Mouse (Mus musculus) lung, adult 2 months (tissue): Measurements from ENCODE around the gene Kpna6. TPM values are rescaled to one million over a fixed set of nuclear protein-coding genes. Genes with fewer than 3 reads are reported as not detected.
A peak's percentile ranks its signal among the peaks of the same experiment; 100 is the strongest.
"Not testable (repeated sequence)": the region's sequence is repeated elsewhere in the genome, so short reads cannot be mapped to it uniquely, and the experiment has no call there.

ENCODE experiments used
- DNase-seq: peaks from one replicate; pipeline ENCODE4 v3.0.0; 2022
- H3K4me1 ChIP-seq: fragments of 200-500 bp; 2 replicates; pipeline ENCODE4 v1.6.1; 2011; ENCODE audit warnings: low read length; ENCODE audit not compliant: control insufficient read depth, insufficient read depth
- H3K4me3 ChIP-seq: fragments of 200-500 bp; replicated peaks from 2 replicates; pipeline ENCODE3; 2011; ENCODE audit warnings: low read depth, mild to moderate bottlenecking, control low read depth, low read length; ENCODE audit errors: extremely low read depth
- CTCF ChIP-seq: fragments of 200-500 bp; IDR thresholded peaks from 2 replicates; pipeline ENCODE4 v1.5.1; 2011; ENCODE audit warnings: mild to moderate bottlenecking, low read length, control low read depth; ENCODE audit not compliant: insufficient read depth
- POLR2A ChIP-seq: fragments of 200-500 bp; IDR thresholded peaks from 2 replicates; pipeline ENCODE4 v1.6.1; 2011; ENCODE audit warnings: low read depth, mild to moderate bottlenecking, control low read depth, low read length, borderline replicate concordance; ENCODE audit errors: extremely low read depth
- WGBS: fragments of 180-500 bp; shearing (Covaris S2); methylation state at CpG from one replicate; pipeline ENCODE4 v1.1.7; 2018; 5-methylcytosine and 5-hydroxymethylcytosine counted together
- polyA plus RNA-seq: library from polyadenylated mRNA; depleted of rRNA; stranded (reverse); fragments of >200 nt; gene quantifications from 2 replicates; pipeline ENCODE4 v1.2.3, GENCODE M21; 2012; rRNA removed

Gene Kpna6
- polyA plus RNA-seq, result 16.6 and 26.3 TPM in 2 replicates

GRCm38 (mm10) chr4:129672083-129672877 is at the start of gene Kpna6:
Kpna6 (minus strand) TSS chr4:129672767.
- under 1% methylated on average over 65 of the region's 65 CpGs for WGBS
- peak; percentile 64; the same call in 1 of the 2 replicates for TF ChIP-seq POLR2A
- TF ChIP-seq CTCF, result no peak

GRCm38 (mm10) chr4:129716310-129716709 is 43.7 kb upstream of the Kpna6 start:
- Histone ChIP-seq H3K4me1 (no peaks in the 10 kb centered on the region), H3K4me3 (no peak overlapping the region)
- 81% methylated on average over 9 of the region's 9 CpGs for WGBS
- no peak for TF ChIP-seq POLR2A
- TF ChIP-seq CTCF, result no peak
- DNase-seq, result no peak

More at GRCm38 (mm10) chr4:129672083-129672877, at the start of gene Kpna6:
- H3K4me1 ChIP-seq, result peaks cover 10% of the 10 kb centered on the region
- DNase-seq, result peak; percentile 93
- H3K4me3 ChIP-seq, result peak within 1 kb of the TSS; percentile 96

- TF ChIP-seq POLR2A (no peak), CTCF (no peak)
- Histone ChIP-seq H3K4me3 (no peak overlapping the region), H3K4me1 (no peaks in the 10 kb centered on the region)
- WGBS, result 87% methylated on average over 8 of the region's 8 CpGs
- no peak for DNase-seq
Observed at GRCm38 (mm10) chr4:129709486-129710129, 37.0 kb upstream of the Kpna6 start.

GRCm38 (mm10) chr4:129706750-129707149 is 34.2 kb upstream of the Kpna6 start:
- Histone ChIP-seq H3K4me1 (peaks cover 2% of the 10 kb centered on the region; the same call in 1 of the 2 replicates), H3K4me3 (no peak overlapping the region)
- WGBS, result 69% methylated on average over 3 of the region's 3 CpGs
- no peak for DNase-seq
- TF ChIP-seq CTCF (no peak), POLR2A (no peak)

GRCm38 (mm10) chr4:129702454-129702853 is 29.9 kb upstream of the Kpna6 start:
- H3K4me3 ChIP-seq, result no peak overlapping the region
- H3K4me1 ChIP-seq, result peaks cover 2% of the 10 kb centered on the region; the same call in 1 of the 2 replicates
- TF ChIP-seq CTCF (no peak), POLR2A (no peak)
- DNase-seq, result no peak
- 23% methylated on average over 11 of the region's 11 CpGs for WGBS

- peak; percentile 81 for DNase-seq
- no peak overlapping the region for H3K4me3 ChIP-seq
- WGBS, result 38% methylated on average over 17 of the region's 17 CpGs
- H3K4me1 ChIP-seq, result peaks cover 2% of the 10 kb centered on the region; the same call in 1 of the 2 replicates
- peak; percentile 37 for TF ChIP-seq CTCF
- no peak for TF ChIP-seq POLR2A
Observed at GRCm38 (mm10) chr4:129701503-129702377, 29.2 kb upstream of the Kpna6 start.

GRCm38 (mm10) chr4:129700661-129701060 is 28.1 kb upstream of the Kpna6 start:
- 86% methylated on average over 6 of the region's 6 CpGs for WGBS
- DNase-seq, H3K4me3 ChIP-seq, H3K4me1 ChIP-seq: not testable (repeated sequence)

- no peak for DNase-seq
- no peak for TF ChIP-seq CTCF
- TF ChIP-seq POLR2A, result no peak
- 68% methylated on average over 1 of the region's 1 CpGs for WGBS
- Histone ChIP-seq H3K4me1 (peaks cover 2% of the 10 kb centered on the region; the same call in 1 of the 2 replicates), H3K4me3 (no peak overlapping the region)
Observed at GRCm38 (mm10) chr4:129700216-129700615, 27.6 kb upstream of the Kpna6 start.

- 79% methylated on average over 7 of the region's 7 CpGs for WGBS
- no peak for DNase-seq
- H3K4me3 ChIP-seq, result no peak overlapping the region
- peaks cover 2% of the 10 kb centered on the region; the same call in 1 of the 2 replicates for H3K4me1 ChIP-seq
- no peak for TF ChIP-seq POLR2A
- no peak for TF ChIP-seq CTCF
Observed at GRCm38 (mm10) chr4:129697191-129697590, 24.6 kb upstream of the Kpna6 start.
